Mouse (Mus musculus) spleen, adult 18-20 months (tissue): ENCODE data around the gene Rapgef1.

Experiments
- DNase-seq, 2 experiments: peaks; one replicate each; pipeline ENCODE4 v3.0.0; 2022; ENCODE audit warnings: mixed read lengths in 2 of 2

Gene Rapgef1

DNA sequence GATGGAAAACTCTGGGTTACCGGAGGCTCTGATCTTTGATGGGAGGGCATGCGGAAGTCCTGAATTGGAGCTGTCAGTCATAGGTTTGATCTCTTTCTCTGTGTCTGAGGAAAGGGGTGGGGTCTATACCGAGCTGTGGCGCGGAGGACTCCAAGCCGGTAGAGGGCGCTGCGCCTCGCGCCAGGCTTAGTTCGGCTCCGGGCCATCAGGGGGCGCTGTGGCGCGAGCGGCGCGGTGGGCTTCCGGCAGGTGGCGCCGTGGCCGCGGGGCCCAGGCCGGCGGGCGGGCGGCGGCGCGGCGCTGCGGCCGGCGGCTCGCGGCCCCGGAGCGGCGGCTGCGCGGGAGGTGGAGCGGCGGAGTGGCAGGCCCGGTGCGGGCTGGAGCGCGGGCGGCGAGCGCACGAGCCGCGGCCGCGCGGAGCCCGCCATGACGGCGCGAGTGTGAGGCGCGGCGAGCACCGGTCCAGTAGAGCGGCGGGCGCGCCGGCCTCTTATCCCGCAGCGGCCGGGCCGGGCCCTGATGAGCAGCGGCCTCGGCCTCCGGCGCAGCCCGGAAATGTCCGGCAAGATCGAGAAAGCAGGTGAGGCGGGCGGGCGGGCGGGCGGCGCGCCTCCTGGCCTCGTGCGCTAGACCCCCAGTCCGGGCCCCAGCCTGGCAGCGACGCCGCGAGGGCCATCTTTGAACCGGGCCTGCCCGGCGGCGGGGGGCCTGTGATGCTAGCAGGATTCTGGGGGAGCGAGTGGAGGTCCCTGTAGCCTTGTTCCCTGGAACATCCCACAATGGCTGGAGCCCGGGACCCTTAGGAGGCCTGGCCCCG, at the start of gene Rapgef1:
Gene Rapgef1, plus strand, starts transcription at position 237 of the 817 bp plus-strand sequence.
- peak; percentile 79 to 95 for DNase-seq

DNA sequence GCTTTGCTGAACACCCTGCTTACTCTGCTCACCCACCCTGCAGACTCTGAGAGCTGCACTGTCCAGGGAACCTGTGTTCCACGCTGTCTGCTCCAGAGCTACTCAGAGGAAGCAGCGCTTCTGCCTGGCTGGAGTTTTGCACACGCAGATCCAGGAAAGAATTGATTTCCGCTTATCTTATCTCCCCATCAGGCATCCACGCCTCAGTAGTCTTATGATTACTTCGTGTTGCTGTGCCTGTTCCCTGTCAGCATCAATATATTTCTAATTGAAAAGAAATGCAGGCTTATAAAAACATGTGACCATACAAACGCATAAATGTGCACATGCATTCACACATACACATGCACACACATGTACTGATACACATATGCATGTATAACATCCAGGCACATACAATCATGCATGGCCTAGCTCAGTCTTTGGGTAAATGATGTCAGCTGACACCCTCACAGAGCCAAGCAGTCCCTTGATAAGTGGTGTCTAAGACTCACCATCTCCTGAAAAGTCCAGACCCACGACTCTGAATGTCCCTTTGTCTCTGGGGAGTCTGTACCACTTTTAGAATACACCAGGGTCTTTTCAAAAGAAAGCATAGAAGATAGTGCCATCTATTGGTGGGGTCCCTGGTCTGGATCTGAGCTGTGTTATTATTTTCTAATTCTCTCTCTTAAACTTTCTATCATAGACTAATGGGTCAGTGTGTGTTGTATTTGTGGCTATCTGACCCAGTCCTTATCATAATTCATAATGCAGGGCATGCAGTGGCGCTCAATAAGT, 47.4 kb upstream of the Rapgef1 start:
- no peak for DNase-seq

- DNase-seq: no peak
Measured at GRCm38 (mm10) chr2:29572811-29573427, 46.6 kb upstream of the Rapgef1 start.

DNA sequence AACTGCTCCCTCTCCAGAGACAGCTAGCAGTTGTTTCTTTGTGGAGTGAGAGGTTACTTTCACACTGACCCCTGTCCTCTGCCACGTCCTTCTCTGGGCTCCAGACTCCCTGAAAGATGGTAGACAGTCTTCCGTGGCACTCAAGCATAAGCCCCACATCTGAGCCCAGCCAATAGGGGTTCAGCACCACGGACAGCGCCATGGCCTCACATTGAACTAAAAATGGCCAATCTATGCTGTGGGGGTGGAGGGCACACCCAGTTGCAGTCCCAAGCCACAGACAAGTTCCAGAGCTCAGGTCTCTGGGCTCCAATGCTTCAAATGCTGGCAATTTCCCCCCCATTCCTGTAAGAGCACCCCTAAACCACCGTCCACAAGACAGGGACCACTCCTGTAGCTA, 45.9 kb upstream of the Rapgef1 start:
- DNase-seq: peak in 1 of 2 experiments; percentile 30

DNA sequence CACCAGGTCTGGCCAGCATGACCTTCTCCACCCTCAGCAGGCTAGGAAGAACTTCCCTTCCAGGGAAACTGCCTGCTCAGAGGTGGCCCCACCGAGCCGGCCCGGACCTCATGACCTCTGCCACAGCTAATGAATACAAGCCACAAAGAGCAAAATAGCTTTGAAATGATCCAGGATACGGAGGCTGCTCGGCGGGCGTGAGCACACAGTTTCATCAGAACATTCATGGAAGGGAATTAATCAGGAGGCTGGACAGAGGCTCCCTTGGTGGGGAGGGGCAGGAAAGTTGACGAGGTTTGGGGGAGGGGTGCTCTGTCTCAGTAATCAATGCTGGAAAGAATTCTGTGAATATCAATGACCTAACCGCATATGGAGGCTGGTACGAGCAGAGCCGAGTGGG, 45.3 kb upstream of the Rapgef1 start:
- DNase-seq: no peak

GRCm38 (mm10) chr2:29582415-29582814, 37.1 kb upstream of the Rapgef1 start:
- DNase-seq: peak; percentile 49 to 72

DNA sequence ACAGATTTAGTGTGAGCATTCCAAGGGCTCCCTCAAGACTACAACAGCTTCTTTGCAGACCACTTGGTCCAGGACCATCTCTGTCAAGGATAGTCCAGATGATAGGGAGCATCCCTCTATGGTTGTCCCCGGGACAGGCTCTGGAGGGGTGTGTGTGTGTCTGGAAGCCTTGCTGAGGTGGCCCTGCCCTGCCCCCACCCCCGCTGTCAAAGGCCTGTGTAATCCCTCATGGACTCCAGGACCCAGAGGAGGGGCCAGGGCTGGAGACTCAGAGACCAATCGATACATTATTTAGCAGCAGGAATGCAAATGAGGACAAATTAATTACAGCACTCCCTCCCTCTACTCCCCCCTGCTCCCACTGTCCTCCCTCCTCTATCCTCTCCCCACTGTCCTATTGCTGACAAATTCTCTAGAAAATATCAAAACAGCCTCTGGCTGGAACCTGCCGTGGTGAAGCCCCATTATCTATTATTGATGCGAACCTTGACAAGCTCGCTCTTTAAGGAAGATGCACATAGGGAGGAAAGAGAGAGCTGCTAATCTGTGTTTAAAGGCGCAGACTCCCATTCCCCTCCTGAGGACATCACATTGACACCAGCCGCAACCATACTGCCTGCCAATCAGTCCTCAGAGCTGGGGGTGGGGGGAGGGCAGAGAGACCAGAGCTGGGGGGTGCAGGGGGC, 33.4 kb upstream of the Rapgef1 start:
- no peak for DNase-seq

GRCm38 (mm10) chr2:29588006-29588405, 31.5 kb upstream of the Rapgef1 start:
- no peak for DNase-seq

- DNase-seq: no peak
Measured at GRCm38 (mm10) chr2:29589266-29589665, 30.3 kb upstream of the Rapgef1 start.

DNA sequence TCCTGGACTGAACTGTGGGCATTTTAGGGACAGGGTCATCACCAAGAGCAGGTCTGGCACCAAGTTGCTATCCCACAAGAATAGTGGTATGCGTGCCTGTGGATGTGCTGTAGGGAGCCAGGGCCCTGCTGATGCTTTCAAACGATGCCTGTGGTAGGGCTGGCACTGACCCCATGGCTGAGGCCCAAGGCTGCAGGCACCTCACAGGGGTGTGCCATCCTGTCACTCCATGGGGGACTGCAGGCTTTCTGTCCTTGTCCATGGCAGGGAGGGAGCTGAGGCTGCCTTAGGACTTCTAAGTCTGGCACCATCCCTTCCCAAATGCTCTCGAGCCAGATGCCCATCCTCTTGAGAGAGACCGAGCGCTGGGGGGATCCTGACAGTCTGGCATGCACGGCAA, 27.9 kb upstream of the Rapgef1 start:
- no peak for DNase-seq

GRCm38 (mm10) chr2:29592537-29592936, 27.0 kb upstream of the Rapgef1 start:
- no peak for DNase-seq

DNA sequence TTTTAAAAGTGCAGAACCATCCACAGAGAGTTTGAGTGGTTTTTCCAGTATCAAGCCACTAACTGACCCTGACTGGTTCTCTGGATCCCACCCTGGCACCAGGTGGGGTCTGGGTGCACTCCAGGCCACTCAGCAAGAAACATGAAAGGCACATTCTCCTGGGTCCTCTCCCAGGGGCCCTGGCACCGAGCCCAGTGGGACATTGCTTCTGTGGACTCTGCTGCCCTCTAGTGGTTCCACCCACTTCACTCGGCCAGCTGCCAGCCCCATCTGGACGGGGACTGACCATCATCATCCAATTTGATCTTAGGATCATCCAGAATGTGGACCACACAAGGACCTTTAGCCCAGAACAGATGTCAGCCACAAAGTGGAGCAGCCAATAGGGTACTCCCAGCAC, 15.6 kb upstream of the Rapgef1 start:
- peak; percentile 30 to 70 for DNase-seq

GRCm38 (mm10) chr2:29605591-29605990, 13.9 kb upstream of the Rapgef1 start:
- no peak for DNase-seq

- DNase-seq: no peak
Measured at GRCm38 (mm10) chr2:29606460-29606859, 13.1 kb upstream of the Rapgef1 start.

DNA sequence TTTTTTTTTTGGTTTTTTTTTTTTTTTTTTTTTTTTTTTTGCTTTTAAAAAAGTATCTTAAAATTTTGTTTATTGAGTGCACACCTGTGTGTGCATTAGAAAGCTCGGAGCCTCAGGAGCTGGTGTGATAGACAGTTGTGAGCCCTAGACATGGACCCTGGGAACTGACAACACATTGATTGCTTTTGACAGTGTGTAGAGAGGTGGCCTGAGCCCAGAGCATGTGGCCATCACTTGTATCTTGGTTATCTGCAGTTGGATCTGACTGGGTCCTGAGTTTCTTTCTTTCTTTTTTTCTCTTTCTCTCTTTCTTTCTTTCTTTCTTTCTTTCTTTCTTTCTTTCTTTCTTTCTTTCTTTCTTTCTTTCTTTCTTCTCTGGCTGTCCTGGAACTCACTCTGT, 2.2 kb upstream of the Rapgef1 start:
- DNase-seq: no peak

DNA sequence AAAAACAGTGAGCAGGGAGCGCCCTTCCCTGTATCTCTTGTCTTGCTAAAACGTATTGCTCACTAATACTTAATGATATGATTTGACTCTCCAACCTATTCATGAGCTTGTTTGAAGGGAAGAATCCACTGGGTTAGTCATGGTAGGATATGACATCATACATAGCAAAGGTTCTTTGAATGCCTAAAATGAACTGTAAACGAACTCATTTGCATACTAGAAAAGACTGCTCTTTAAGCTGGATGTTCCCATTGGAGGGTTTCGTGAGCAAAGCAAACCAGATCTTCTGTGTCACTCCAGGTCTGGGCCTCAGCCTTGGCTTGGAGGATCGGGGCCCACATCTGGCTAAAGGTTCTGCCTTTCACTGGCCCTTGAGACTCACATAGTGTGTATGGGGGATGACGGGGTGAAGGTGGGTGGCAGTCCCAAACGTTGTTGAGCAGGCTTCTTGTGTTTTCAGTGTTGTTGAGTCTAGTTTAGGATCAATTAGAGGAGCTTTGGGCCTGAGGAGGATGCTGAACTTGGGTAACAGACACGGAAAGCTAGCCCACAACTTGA, 515 bp upstream of the Rapgef1 start:
- no peak for DNase-seq

- no peak for DNase-seq
Measured at GRCm38 (mm10) chr2:29620301-29620827, 844 bp downstream of the Rapgef1 start.

- DNase-seq: no peak
Measured at GRCm38 (mm10) chr2:29621163-29621562, 1.6 kb downstream of the Rapgef1 start.

DNA sequence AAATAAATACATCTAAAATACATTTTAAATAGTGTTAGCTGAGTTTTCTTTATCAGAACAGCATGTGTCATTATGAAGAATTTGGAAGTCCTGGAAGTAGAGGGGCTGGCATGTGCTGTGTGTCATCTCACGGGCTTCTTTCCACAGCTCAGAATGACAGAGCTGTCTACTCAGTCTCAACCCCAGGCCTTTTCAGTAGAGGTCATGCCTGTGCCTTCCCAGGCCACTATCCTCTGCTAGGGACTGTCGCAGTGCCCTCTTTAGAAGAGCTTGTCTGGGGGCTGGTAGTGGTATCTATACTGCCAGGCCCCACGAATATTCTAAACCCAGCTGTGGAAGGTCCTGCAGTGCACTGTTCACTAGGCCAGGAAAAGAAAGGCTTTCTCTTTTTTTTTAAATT, 2.1 kb downstream of the Rapgef1 start:
- DNase-seq: no peak

DNA sequence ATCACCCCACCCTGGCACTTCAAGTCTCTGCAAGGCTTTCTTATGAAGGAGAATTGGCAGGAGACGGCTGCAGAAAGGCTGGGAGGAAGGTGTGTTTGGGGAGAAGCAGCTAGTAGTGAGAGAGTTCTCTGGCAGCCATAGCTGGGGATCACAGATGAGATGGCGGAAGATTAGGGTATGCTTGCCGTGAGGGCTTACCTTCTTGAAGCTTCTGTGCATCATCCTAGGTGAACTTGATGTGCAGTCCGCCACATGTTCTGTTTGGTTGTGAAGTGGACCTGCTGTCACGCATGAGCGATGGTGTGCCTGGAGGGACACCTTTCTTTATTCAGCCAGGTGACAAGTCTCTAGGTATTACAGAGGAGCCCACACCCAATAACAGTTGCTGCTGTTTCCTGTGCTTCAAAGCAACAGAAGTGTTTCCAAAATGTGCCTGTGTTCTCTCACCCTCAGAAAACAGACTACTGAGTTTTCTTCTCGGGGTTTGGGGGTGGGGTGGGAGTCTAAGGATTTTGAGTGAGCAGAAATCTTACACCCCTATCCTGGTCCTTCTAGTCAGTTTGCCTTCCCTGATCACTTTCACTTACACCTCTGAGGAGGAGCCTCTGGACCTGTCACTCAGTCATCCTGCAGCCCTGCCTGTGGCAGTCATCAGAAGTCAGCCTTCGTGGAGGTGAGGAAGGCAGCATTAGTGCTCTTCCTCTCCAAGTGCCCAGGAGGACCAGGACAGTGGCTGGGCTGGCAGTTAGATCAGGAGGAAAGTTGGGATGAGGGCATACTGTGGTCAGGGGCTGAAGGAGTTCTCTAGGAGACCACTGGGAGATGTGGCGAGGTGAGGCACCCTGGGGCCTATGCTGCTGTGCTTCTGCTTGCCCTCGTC, 2.8 kb downstream of the Rapgef1 start:
- no peak for DNase-seq
